Mouse (Mus musculus) MEL (cell line): ENCODE results near the gene Pcnt. TPM values are rescaled to one million over a fixed set of nuclear protein-coding genes. Genes with fewer than 3 reads are reported as not detected.

Source experiments
- DNase-seq: peaks from one replicate; pipeline ENCODE4 v3.0.0; 2011; ENCODE audit warnings: low read depth, low spot score
- H3K27ac ChIP-seq: 2 replicates; pipeline ENCODE4 v1.5.1; 2012; ENCODE audit warnings: low read depth, mild to moderate bottlenecking, control low read depth, low read length, moderate library complexity; ENCODE audit not compliant: control insufficient read depth
- H3K27me3 ChIP-seq, 2 experiments: fragments of 150-350 bp in 1 of 2; sonication (generic) in 1 of 2; 2 replicates each; pipeline ENCODE4 v1.6.1; 2012; ENCODE audit warnings: low read length in 2 of 2, mild to moderate bottlenecking in 2 of 2, improper control_type of control experiment in 1 of 2, moderate library complexity in 1 of 2; ENCODE audit not compliant: insufficient read depth in 2 of 2, control insufficient read depth in 1 of 2
- H3K36me3 ChIP-seq, 2 experiments: 2 replicates each; pipeline ENCODE4 v1.6.1; 2012 to 2014; ENCODE audit warnings: low read length in 2 of 2, improper control_type of control experiment in 1 of 2, inconsistent platforms in 1 of 2, mild to moderate bottlenecking in 1 of 2; ENCODE audit not compliant: insufficient read depth in 2 of 2, control insufficient read depth in 1 of 2
- H3K4me1 ChIP-seq, 2 experiments: fragments of 150-350 bp in 1 of 2; sonication (generic) in 1 of 2; 2 replicates each; pipeline ENCODE4 v1.6.1; 2012; ENCODE audit warnings: low read length in 2 of 2, improper control_type of control experiment in 1 of 2, mild to moderate bottlenecking in 1 of 2; ENCODE audit not compliant: insufficient read depth in 2 of 2, control insufficient read depth in 1 of 2
- H3K4me3 ChIP-seq, 2 experiments: fragments of 150-350 bp in 1 of 2; sonication (generic) in 1 of 2; 2 replicates each; pipeline ENCODE4 v1.5.1; 2012; ENCODE audit warnings: low read depth in 2 of 2, low read length in 2 of 2, mild to moderate bottlenecking in 2 of 2, moderate library complexity in 2 of 2, control low read depth in 1 of 2, improper control_type of control experiment in 1 of 2; ENCODE audit not compliant: control insufficient read depth in 1 of 2, insufficient read depth in 1 of 2
- H3K79me2 ChIP-seq: 2 replicates; pipeline ENCODE4 v1.6.1; 2012; ENCODE audit warnings: mild to moderate bottlenecking, low read length, moderate library complexity; ENCODE audit not compliant: control insufficient read depth, poor library complexity, insufficient read depth
- H3K9ac ChIP-seq: 2 replicates; pipeline ENCODE4 v1.6.1; 2012; ENCODE audit warnings: low read depth, mild to moderate bottlenecking, control low read depth, low read length, moderate library complexity; ENCODE audit not compliant: control insufficient read depth, poor library complexity, severe bottlenecking
- H3K9me3 ChIP-seq: fragments of 150-350 bp; sonication (generic); replicated peaks from 2 replicates; pipeline ENCODE4 v1.6.1; 2012; ENCODE audit warnings: mild to moderate bottlenecking, low read length, improper control_type of control experiment, moderate library complexity; ENCODE audit not compliant: insufficient read depth
- CTCF ChIP-seq, 3 experiments: IDR thresholded peaks in 2 of 3; conservative IDR thresholded peaks in 1 of 3; 2 replicates each; pipeline ENCODE4 v1.5.1; 2011 to 2012; ENCODE audit warnings: low read length in 3 of 3, low read depth in 2 of 3, mild to moderate bottlenecking in 2 of 3, improper control_type of control experiment in 1 of 3, inconsistent platforms in 1 of 3, mixed read lengths in 1 of 3, moderate library complexity in 1 of 3; ENCODE audit not compliant: control insufficient read depth in 1 of 3, insufficient read depth in 1 of 3, poor library complexity in 1 of 3, severe bottlenecking in 1 of 3
- E2F4 ChIP-seq: IDR thresholded peaks from 2 replicates; pipeline ENCODE4 v1.6.1; 2011; ENCODE audit warnings: low read depth, low read length, improper control_type of control experiment, borderline replicate concordance
- ELF1 ChIP-seq: IDR thresholded peaks from 2 replicates; pipeline ENCODE4 v1.6.1; 2014; ENCODE audit warnings: low read depth, mild to moderate bottlenecking, inconsistent platforms, low read length, improper control_type of control experiment, moderate library complexity
- GATA1 ChIP-seq: IDR thresholded peaks from 2 replicates; pipeline ENCODE4 v1.6.1; 2011; ENCODE audit warnings: low read depth, low read length, improper control_type of control experiment
- HCFC1 ChIP-seq: IDR thresholded peaks from 2 replicates; pipeline ENCODE4 v1.6.1; 2012; ENCODE audit warnings: low read depth, mild to moderate bottlenecking, inconsistent platforms, low read length, improper control_type of control experiment, moderate library complexity
- JUND ChIP-seq: IDR thresholded peaks from 2 replicates; pipeline ENCODE4 v1.6.1; 2011; ENCODE audit warnings: low read depth, mild to moderate bottlenecking, improper control_type of control experiment, low read length
- KAT2A ChIP-seq: conservative IDR thresholded peaks from 2 replicates; pipeline ENCODE4 v1.6.1; 2012; ENCODE audit warnings: low read depth, low read length, improper control_type of control experiment, inconsistent platforms
- MEF2A ChIP-seq: IDR thresholded peaks from 2 replicates; pipeline ENCODE4 v1.6.1; 2014; ENCODE audit warnings: low read depth, mild to moderate bottlenecking, inconsistent platforms, low read length, improper control_type of control experiment; ENCODE audit not compliant: poor library complexity, insufficient replicate concordance, severe bottlenecking; ENCODE audit errors: extremely low read depth
- MYB ChIP-seq: IDR thresholded peaks from 2 replicates; pipeline ENCODE4 v1.6.1; 2011; ENCODE audit warnings: mild to moderate bottlenecking, low read depth, low read length, improper control_type of control experiment
- MYC ChIP-seq: IDR thresholded peaks from 2 replicates; pipeline ENCODE4 v1.6.1; 2011; ENCODE audit warnings: low read depth, mild to moderate bottlenecking, low read length, improper control_type of control experiment, moderate library complexity
- NRF1 ChIP-seq: IDR thresholded peaks from 2 replicates; pipeline ENCODE4 v1.6.1; 2014; ENCODE audit warnings: low read depth, mild to moderate bottlenecking, inconsistent platforms, low read length, improper control_type of control experiment, moderate library complexity; ENCODE audit not compliant: poor library complexity, insufficient read depth, severe bottlenecking
- POLR2AphosphoS2 ChIP-seq: IDR thresholded peaks from 2 replicates; pipeline ENCODE4 v1.6.1; 2011; ENCODE audit warnings: low read length, improper control_type of control experiment
- RAD21 ChIP-seq: IDR thresholded peaks from 2 replicates; pipeline ENCODE4 v1.6.1; 2011; ENCODE audit warnings: mild to moderate bottlenecking, low read depth, low read length, improper control_type of control experiment
- RCOR1 ChIP-seq: IDR thresholded peaks from 2 replicates; pipeline ENCODE4 v1.6.1; 2012; ENCODE audit warnings: low read depth, mild to moderate bottlenecking, inconsistent platforms, low read length, improper control_type of control experiment
- SMC3 ChIP-seq: IDR thresholded peaks from 2 replicates; pipeline ENCODE4 v1.6.1; 2011; ENCODE audit warnings: low read depth, low read length, improper control_type of control experiment
- TCF12 ChIP-seq: IDR thresholded peaks from 2 replicates; pipeline ENCODE4 v1.6.1; 2014; ENCODE audit warnings: low read depth, mild to moderate bottlenecking, inconsistent platforms, low read length, improper control_type of control experiment, moderate library complexity
- UBTF ChIP-seq: IDR thresholded peaks from 2 replicates; pipeline ENCODE4 v1.6.1; 2012; ENCODE audit warnings: low read depth, mild to moderate bottlenecking, inconsistent platforms, low read length, improper control_type of control experiment, moderate library complexity, borderline replicate concordance; ENCODE audit not compliant: insufficient read depth
- ZNF384 ChIP-seq: IDR thresholded peaks from 2 replicates; pipeline ENCODE4 v1.6.1; 2012; ENCODE audit warnings: low read depth, mild to moderate bottlenecking, inconsistent platforms, low read length, improper control_type of control experiment
- polyA plus RNA-seq, 2 experiments: library from polyadenylated mRNA; stranded (reverse) in 1 of 2; unstranded in 1 of 2; fragments of >175 nt in 1 of 2; fragments of >200 nt in 1 of 2; gene quantifications; 2 replicates each; pipeline versions ENCODE4 v1.2.1 to v1.2.4; 2012; ENCODE audit warnings: low replicate concordance in 2 of 2, low read depth in 1 of 2; ENCODE audit not compliant: insufficient read length in 2 of 2, insufficient read depth in 1 of 2, missing spikeins in 1 of 2
- total RNA-seq: library from RNA; depleted of rRNA; stranded (reverse); fragments of 300-350 nt; gene quantifications from 2 replicates; pipeline ENCODE4 v1.2.3, GENCODE M21; 2012

The Pcnt gene
- total and polyA plus RNA-seq, 3 experiments: 30.7 to 51.3 (median 36.4) TPM

GRCm38 (mm10) chr10:76326304-76327006 is 116.1 kb downstream of the Pcnt start:
- H3K79me2 ChIP-seq: no peaks in the 10 kb centered on the region; the same call in 1 of the 2 replicates
- peak; percentile 55 for TF ChIP-seq RAD21
- no peak for TF ChIP-seq E2F4
- no peak for TF ChIP-seq MYC
- TF ChIP-seq SMC3: peak; percentile 48
- TF ChIP-seq CTCF (IDR thresholded peaks at IDR 0.05 in 2 of 3, conservative IDR thresholded peaks at IDR 0.05 in 1 of 3; ENCODE audit: control insufficient read depth in 1 of 3, insufficient read depth in 1 of 3, low read depth in 2 of 3, low read length in 3 of 3, poor library complexity in 1 of 3, severe bottlenecking in 1 of 3): peak; percentile 35 to 59 (median 51); a peak in 5 of 6 replicates
- peak; percentile 36; the same call in 1 of the 2 replicates for TF ChIP-seq ZNF384
- H3K9ac ChIP-seq: no peak overlapping the region
- H3K9me3 ChIP-seq: no peaks in the 10 kb centered on the region
- DNase-seq: peak; percentile 49
- no peaks in the 10 kb centered on the region; a peak in 1 of 4 replicates for H3K4me1 ChIP-seq
- H3K4me3 ChIP-seq: no peak overlapping the region
- H3K36me3 ChIP-seq: no peaks in the 10 kb centered on the region; a peak in 1 of 4 replicates
- H3K27me3 ChIP-seq: no peaks in the 10 kb centered on the region
- no peak overlapping the region for H3K27ac ChIP-seq

- Histone ChIP-seq H3K9me3 (no peaks in the 10 kb centered on the region), H3K27me3 (no peaks in the 10 kb centered on the region), H3K36me3 (no peaks in the 10 kb centered on the region), H3K4me3 (no peak overlapping the region), H3K27ac (no peak overlapping the region), H3K79me2 (no peaks in the 10 kb centered on the region), H3K9ac (no peak overlapping the region), H3K4me1 (no peaks in the 10 kb centered on the region)
- no peak for TF ChIP-seq MEF2A
- TF ChIP-seq TCF12: no peak
- TF ChIP-seq ELF1: no peak
- no peak for TF ChIP-seq RCOR1
- no peak for TF ChIP-seq POLR2AphosphoS2
- no peak for TF ChIP-seq KAT2A
- no peak for DNase-seq
These were observed 125.0 kb downstream of the Pcnt start for GRCm38 (mm10) chr10:76317623-76318022.

GRCm38 (mm10) chr10:76316194-76316593 is 126.4 kb downstream of the Pcnt start:
- no peaks in the 10 kb centered on the region for H3K4me1 ChIP-seq

More at GRCm38 (mm10) chr10:76316194-76316593, 126.4 kb downstream of the Pcnt start:
- no peaks in the 10 kb centered on the region for H3K79me2 ChIP-seq
- TF ChIP-seq HCFC1 (no peak), UBTF (no peak), SMC3 (no peak), RCOR1 (no peak), JUND (no peak), NRF1 (no peak), MYB (no peak), GATA1 (no peak)
- TF ChIP-seq, all 39 proteins: peak for 0
- Histone ChIP-seq H3K9ac (no peak overlapping the region), H3K27ac (no peak overlapping the region), H3K9me3 (no peaks in the 10 kb centered on the region), H3K27me3 (no peaks in the 10 kb centered on the region), H3K36me3 (no peaks in the 10 kb centered on the region), H3K4me3 (no peak overlapping the region)
- no peak for DNase-seq
